21 mouse cellular contexts compared by ENCODE assay signal in the genomic region with DNA sequence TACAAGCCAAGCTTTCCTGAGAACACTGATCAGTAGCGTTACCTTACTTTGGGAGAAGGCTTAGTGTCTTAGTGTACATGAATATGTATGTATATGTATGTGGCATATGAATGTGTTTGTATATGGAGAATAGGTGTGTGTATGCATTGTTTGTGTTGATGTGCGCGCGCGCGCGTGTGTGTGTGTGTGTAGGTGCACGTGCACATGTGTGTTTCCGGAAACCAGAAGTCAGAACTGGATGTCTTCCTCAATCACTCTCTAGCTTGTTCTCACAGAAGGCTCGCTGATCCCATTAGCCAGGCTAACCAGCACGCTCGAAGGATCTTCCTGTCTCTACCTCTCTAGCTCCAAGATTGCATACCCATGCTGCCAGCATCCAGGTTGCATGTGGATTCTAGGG.
"Had no signal": no experiment of that assay in that cellular context is flagged by ENCODE, and none has a peak within 500 bp of the region (broad histone marks: within the 10 kb centered on the region; RNA-seq: fewer than 3 reads in every experiment).

No protein-coding gene starts in this region.

- H3K36me3 ChIP-seq: liver, embryonic 13.5 days; liver, embryonic 15.5 days; lung, embryonic 15.5 days; midbrain, embryonic 12.5 days; neural tube, embryonic 13.5 days; neural tube, embryonic 15.5 days had no signal

- H3K9me3 ChIP-seq: liver, embryonic 13.5 days; liver, embryonic 15.5 days; lung, embryonic 15.5 days; midbrain, embryonic 12.5 days; neural tube, embryonic 13.5 days; neural tube, embryonic 15.5 days had no signal

- DNase-seq: liver, embryonic 13.5 days; liver, postnatal 0 days; lung, adult 2 months; lung, postnatal 14 days; lung, postnatal 36 days; midbrain, embryonic 14.5 days; retina, postnatal 1 day; right cerebral cortex, adult 18-20 months; right cerebral cortex, postnatal 25 days; right cerebral cortex, postnatal 4 days; spleen, adult 18-20 months; thymus, adult 2 months; thymus, postnatal 25 days; thymus, postnatal 4 days had no signal

- H3K4me3 ChIP-seq: liver, embryonic 13.5 days; liver, embryonic 15.5 days; lung, embryonic 15.5 days; midbrain, embryonic 12.5 days; neural tube, embryonic 13.5 days; neural tube, embryonic 15.5 days had no signal

- ATAC-seq: liver, postnatal 0 days; lung, postnatal 0 days had no signal

- H3K4me2 ChIP-seq: liver, embryonic 13.5 days; liver, embryonic 15.5 days; lung, embryonic 15.5 days; midbrain, embryonic 12.5 days; neural tube, embryonic 13.5 days; neural tube, embryonic 15.5 days had no signal

- H3K27ac ChIP-seq: liver, embryonic 13.5 days; liver, embryonic 15.5 days; lung, embryonic 15.5 days; macrophage; midbrain, embryonic 12.5 days; neural tube, embryonic 13.5 days; neural tube, embryonic 15.5 days had no signal

- H3K9ac ChIP-seq: liver, embryonic 13.5 days; liver, embryonic 15.5 days; liver, postnatal 0 days; lung, embryonic 15.5 days; midbrain, embryonic 12.5 days; neural tube, embryonic 13.5 days; neural tube, embryonic 15.5 days had no signal

- H3K27me3 ChIP-seq: liver, embryonic 13.5 days; neural tube, embryonic 13.5 days; neural tube, embryonic 15.5 days had no signal

- H3K4me1 ChIP-seq: liver, embryonic 15.5 days; lung, embryonic 15.5 days had no signal
